Mouse (Mus musculus) brain, adult 10 weeks (tissue): ENCODE measurements around the gene Zfp760. TPM values are rescaled to one million over a fixed set of nuclear protein-coding genes. Genes with fewer than 3 reads are reported as not detected.

ENCODE experiments used
- polyA plus RNA-seq: library from polyadenylated mRNA; stranded (reverse); fragments of 350-450 nt; fragmentation: Illumina TruSeq; extraction: RNeasy Lipid Tissue Mini Kit (QIAGEN cat#74804); gene quantifications from one replicate; pipeline ENCODE4 v1.2.3, GENCODE M21; 2015; ENCODE audit warnings: low read depth, low replicate concordance

The Zfp760 gene
- 8.5 TPM for polyA plus RNA-seq

GRCm38 (mm10) chr17:21707343-21707996 lies at the start of gene Zfp760:
TSS of gene Zfp760 (plus strand) at chr17:21707741.

GRCm38 (mm10) chr17:21691560-21691959 lies 16.0 kb upstream of the Zfp760 start, which contains the start of gene Gm10226:
TSS of gene Gm10226 (plus strand) at chr17:21691860.

GRCm38 (mm10) chr17:21730495-21730894 lies 23.0 kb downstream of the Zfp760 start, which contains the start of gene Zfp229:
TSS of gene Zfp229 (plus strand) at chr17:21730795.

Other genes starting within 250 kb of the Zfp760 start
- gene Zfp53, start 218.7 kb upstream of the Zfp760 start, polyA plus RNA-seq: 5.0 TPM
- gene Zfp52, start 172.2 kb upstream of the Zfp760 start, polyA plus RNA-seq: 5.1 TPM
- 14.0 TPM for gene Zfp948, start 140.7 kb upstream of the Zfp760 start, polyA plus RNA-seq
- gene Zfp983, start 57.1 kb upstream of the Zfp760 start, polyA plus RNA-seq: 18.1 TPM
- gene Gm10226, start 15.9 kb upstream of the Zfp760 start, polyA plus RNA-seq: 5.0 TPM
- 2.7 TPM for gene Zfp229, start 23.1 kb downstream of the Zfp760 start, polyA plus RNA-seq
- 0.57 TPM for gene Zfp820, start 138.0 kb downstream of the Zfp760 start, polyA plus RNA-seq
- 6.5 TPM for gene Zfp995, start 202.2 kb downstream of the Zfp760 start, polyA plus RNA-seq